Mouse (Mus musculus) heart, postnatal 0 days (tissue): ENCODE results near the gene Akap10. TPM values are rescaled to one million over a fixed set of nuclear protein-coding genes. Genes with fewer than 3 reads are reported as not detected.

ENCODE experiments used
- ATAC-seq: fragments of 200-750 bp; cut with Nextera tagmentation; 2 replicates; pipeline ENCODE4 v1.8.0; 2017; ENCODE audit warnings: low read depth, moderate number of reproducible peaks, moderate library complexity; ENCODE audit not compliant: insufficient read depth
- DNase-seq: peaks from one replicate; pipeline ENCODE4 v3.0.0-alpha.2; 2016; ENCODE audit warnings: low spot score
- H3K27ac ChIP-seq: fragments of 300-500 bp; sonication (generic); 2 replicates; pipeline ENCODE4 v1.5.1; 2014; ENCODE audit warnings: low read depth, mild to moderate bottlenecking
- H3K27me3 ChIP-seq: fragments of 300-500 bp; sonication (generic); 2 replicates; pipeline ENCODE4 v1.6.1; 2014; ENCODE audit warnings: low read length, mixed read lengths; ENCODE audit not compliant: control insufficient read depth, insufficient read depth
- H3K36me3 ChIP-seq: fragments of 300-500 bp; sonication (generic); replicated peaks from 2 replicates; pipeline ENCODE4 v1.6.1; 2014; ENCODE audit warnings: low read length, mixed read lengths; ENCODE audit not compliant: control insufficient read depth, insufficient read depth
- H3K4me1 ChIP-seq: fragments of 300-500 bp; sonication (generic); 2 replicates; pipeline ENCODE4 v1.6.1; 2014; ENCODE audit warnings: antibody characterized with exemption; ENCODE audit not compliant: control insufficient read depth, insufficient read depth
- H3K4me2 ChIP-seq: fragments of 300-500 bp; sonication (generic); 2 replicates; pipeline ENCODE4 v1.6.1; 2014; ENCODE audit warnings: low read depth, mild to moderate bottlenecking, low read length, moderate library complexity
- H3K4me3 ChIP-seq: fragments of 300-500 bp; sonication (generic); 2 replicates; pipeline ENCODE4 v1.5.1; 2014; ENCODE audit warnings: low read depth, low read length
- H3K9ac ChIP-seq: fragments of 300-500 bp; sonication (generic); replicated peaks from 2 replicates; pipeline ENCODE4 v1.6.1; 2014; ENCODE audit warnings: low read depth, low read length, mixed read lengths
- H3K9me3 ChIP-seq: fragments of 300-500 bp; sonication (generic); replicated peaks from 2 replicates; pipeline ENCODE4 v1.6.1; 2016; ENCODE audit warnings: low read length; ENCODE audit not compliant: control insufficient read depth
- CTCF ChIP-seq: IDR thresholded peaks from 2 replicates; pipeline ENCODE4 v1.5.1; 2016; ENCODE audit warnings: antibody characterized with exemption, control low read depth, low read depth
- EP300 ChIP-seq: IDR thresholded peaks from 2 replicates; pipeline ENCODE4 v1.6.1; 2016; ENCODE audit warnings: antibody characterized with exemption, low read depth
- WGBS: fragments of 180-500 bp; shearing (Covaris S2); extraction: QIAGEN DNeasy Blood & Tissue Kit; methylation state at CpG from one replicate; pipeline ENCODE4 v1.1.7; 2014; 5-methylcytosine and 5-hydroxymethylcytosine counted together
- polyA plus RNA-seq: library from polyadenylated mRNA; unstranded; fragments of >200 nt; fragmentation: Nextera tagmentation; extraction: Ambion mirVana; gene quantifications from 2 replicates; pipeline ENCODE4 v1.2.1, GENCODE M21; 2015
- total RNA-seq: library from RNA; depleted of rRNA; stranded (reverse); fragments of >200 nt; gene quantifications from 2 replicates; pipeline ENCODE4 v1.2.3, GENCODE M21; 2014; ENCODE audit warnings: low replicate concordance

Akap10 gene
- total and polyA plus RNA-seq, 2 experiments from 2014 or later = 8.8 to 25.7 TPM

GRCm38 (mm10) chr11:61882183-61882582 is 47.9 kb downstream of the Akap10 start:
- H3K9ac ChIP-seq = no peak overlapping the region
- no peak overlapping the region for H3K4me2 ChIP-seq
- H3K4me3 ChIP-seq = no peak overlapping the region
- H3K4me1 ChIP-seq = no peaks in the 10 kb centered on the region
- peak; percentile 33 for DNase-seq
- TF ChIP-seq CTCF (peak; percentile 35; the same call in 1 of the 2 replicates), EP300 (no peak)
- WGBS = 73% methylated on average over 5 of the region's 5 CpGs
- H3K9me3 ChIP-seq = no peaks in the 10 kb centered on the region
- H3K27ac ChIP-seq = no peak overlapping the region
- peaks cover 58% of the 10 kb centered on the region for H3K36me3 ChIP-seq
- no peak for ATAC-seq
- H3K27me3 ChIP-seq = no peaks in the 10 kb centered on the region

GRCm38 (mm10) chr11:61879921-61880320 is 50.1 kb downstream of the Akap10 start:
- TF ChIP-seq CTCF (no peak), EP300 (no peak)
- no peaks in the 10 kb centered on the region for H3K27me3 ChIP-seq
- H3K4me3 ChIP-seq = no peak overlapping the region
- H3K36me3 ChIP-seq = peaks cover 65% of the 10 kb centered on the region
- H3K4me1 ChIP-seq = no peaks in the 10 kb centered on the region
- no peak for DNase-seq
- H3K9me3 ChIP-seq = no peaks in the 10 kb centered on the region
- H3K9ac ChIP-seq = no peak overlapping the region
- no peak for ATAC-seq
- no peak overlapping the region for H3K4me2 ChIP-seq
- no peak overlapping the region for H3K27ac ChIP-seq

GRCm38 (mm10) chr11:61871881-61872280 is 58.2 kb downstream of the Akap10 start:
- Histone ChIP-seq H3K9me3 (no peaks in the 10 kb centered on the region), H3K4me3 (no peak overlapping the region), H3K4me1 (no peaks in the 10 kb centered on the region), H3K27me3 (no peaks in the 10 kb centered on the region), H3K4me2 (no peak overlapping the region), H3K36me3 (peaks cover 78% of the 10 kb centered on the region), H3K9ac (no peak overlapping the region), H3K27ac (no peak overlapping the region)
- 89% methylated on average over 5 of the region's 5 CpGs for WGBS
- DNase-seq (no peak), ATAC-seq (no peak)
- no peak for TF ChIP-seq CTCF
- no peak for TF ChIP-seq EP300

- DNase-seq (no peak), ATAC-seq (no peak)
- Histone ChIP-seq H3K4me3 (no peak overlapping the region), H3K36me3 (peaks cover 36% of the 10 kb centered on the region), H3K4me2 (no peak overlapping the region), H3K27me3 (no peaks in the 10 kb centered on the region), H3K9ac (no peak overlapping the region), H3K9me3 (no peaks in the 10 kb centered on the region), H3K27ac (no peak overlapping the region), H3K4me1 (no peaks in the 10 kb centered on the region)
- TF ChIP-seq CTCF (no peak), EP300 (no peak)
These were observed 63.2 kb downstream of the Akap10 start for GRCm38 (mm10) chr11:61866856-61867255.

GRCm38 (mm10) chr11:61861781-61862547 is 68.1 kb downstream of the Akap10 start:
- no peak for DNase-seq
- Histone ChIP-seq H3K4me1 (no peaks in the 10 kb centered on the region), H3K27ac (no peak overlapping the region), H3K9me3 (no peaks in the 10 kb centered on the region), H3K9ac (no peak overlapping the region), H3K4me2 (no peak overlapping the region), H3K4me3 (no peak overlapping the region), H3K36me3 (no peaks in the 10 kb centered on the region), H3K27me3 (no peaks in the 10 kb centered on the region)
- ATAC-seq = no peak
- 56% methylated on average over 6 of the region's 6 CpGs for WGBS
- TF ChIP-seq CTCF (no peak), EP300 (no peak)

GRCm38 (mm10) chr11:61859316-61859715 is 70.7 kb downstream of the Akap10 start:
- TF ChIP-seq CTCF = no peak
- TF ChIP-seq EP300 = no peak
- no peak for ATAC-seq
- no peak overlapping the region for H3K4me2 ChIP-seq
- no peak overlapping the region for H3K9ac ChIP-seq
- 52% methylated on average over 1 of the region's 1 CpGs for WGBS
- no peaks in the 10 kb centered on the region for H3K36me3 ChIP-seq
- no peaks in the 10 kb centered on the region for H3K27me3 ChIP-seq
- H3K27ac ChIP-seq = no peak overlapping the region
- H3K9me3 ChIP-seq = no peaks in the 10 kb centered on the region
- no peaks in the 10 kb centered on the region for H3K4me1 ChIP-seq
- no peak for DNase-seq
- no peak overlapping the region for H3K4me3 ChIP-seq
